Mouse (Mus musculus): Measurements from ENCODE around the gene Trpd52l3. TPM values are rescaled to one million over a fixed set of nuclear protein-coding genes. Genes with fewer than 3 reads are reported as not detected.

Gene Trpd52l3
- total and polyA plus RNA-seq, 3 experiments = not detected

GRCm38 (mm10) chr19:29961842-29962241, 41.7 kb upstream of the Trpd52l3 start:
- DNase-seq (ENCODE audit: extremely low read depth) = no peak
- no peaks in the 10 kb centered on the region for H3K27me3 ChIP-seq (replicated peaks)
- H3K4me2 ChIP-seq (ENCODE audit: insufficient read depth, low read depth, poor library complexity, severe bottlenecking) = no peak overlapping the region
- in situ Hi-C loops (cut with MboI; ENCODE audit: low pct_ligation_motif_present, low pct_unique_long_range_greater_than_20kb, low sequenced_read_pairs) (no loop called here), dilution Hi-C loops (cut with MboI; ENCODE audit: extremely low pct_ligation_motif_present, extremely low pct_unique_long_range_greater_than_20kb, low sequenced_read_pairs) (no loop called here)
- peaks cover 2% of the 10 kb centered on the region for H3K9me3 ChIP-seq (replicated peaks; ENCODE audit: low read length)
- H3K4me1 ChIP-seq (ENCODE audit: control insufficient read depth in 1 of 2, insufficient read depth in 2 of 2) = peaks cover 0 to 4% of the 10 kb centered on the region in 2 experiments; a peak in 1 of 4 replicates
- no peak for TF ChIP-seq NELFE (IDR thresholded peaks at IDR 0.05; ENCODE audit: low read depth, low read length)
- TF ChIP-seq TCF12 (IDR thresholded peaks at IDR 0.05; ENCODE audit: low read depth, low read length) = no peak
- TF ChIP-seq ZKSCAN1 (IDR thresholded peaks at IDR 0.05; ENCODE audit: borderline replicate concordance, low read depth, low read length) = no peak
- no peak for TF ChIP-seq MAX (IDR thresholded peaks at IDR 0.05; ENCODE audit: low read length)
- no peak for TF ChIP-seq CTCF (conservative IDR thresholded peaks at IDR 0.05 in 1 of 2, IDR thresholded peaks at IDR 0.05 in 1 of 2; ENCODE audit: low read depth in 2 of 2, low read length in 2 of 2)
- TF ChIP-seq USF2 (conservative IDR thresholded peaks at IDR 0.05; ENCODE audit: low read depth, low read length) = no peak
- TF ChIP-seq TBP (conservative IDR thresholded peaks at IDR 0.05; ENCODE audit: low read depth, low read length) = no peak
- no peak for TF ChIP-seq GABPA (IDR thresholded peaks at IDR 0.05; ENCODE audit: insufficient replicate concordance, low read depth, low read length)
- TF ChIP-seq POLR2A (IDR thresholded peaks at IDR 0.05; ENCODE audit: low read depth, low read length) = no peak
- no peak for TF ChIP-seq ZMIZ1 (IDR thresholded peaks at IDR 0.05; ENCODE audit: low read depth, low read length)
- no peak for TF ChIP-seq HCFC1 (IDR thresholded peaks at IDR 0.05; ENCODE audit: low read depth, low read length)
- no peak for TF ChIP-seq SIN3A (IDR thresholded peaks at IDR 0.05; ENCODE audit: low read length)
- TF ChIP-seq SMC3 (IDR thresholded peaks at IDR 0.05; ENCODE audit: low read depth, low read length) = no peak
- no peak for TF ChIP-seq CHD1 (IDR thresholded peaks at IDR 0.05; ENCODE audit: low read depth, low read length)
- TF ChIP-seq POLR2AphosphoS2 (IDR thresholded peaks at IDR 0.05; ENCODE audit: low read depth, low read length) = no peak
- no peak for TF ChIP-seq JUND (conservative IDR thresholded peaks at IDR 0.05; ENCODE audit: low read depth, low read length)
- TF ChIP-seq NRF1 (IDR thresholded peaks at IDR 0.05; ENCODE audit: low read depth, low read length) = no peak
- no peak for TF ChIP-seq MAZ (IDR thresholded peaks at IDR 0.05; ENCODE audit: low read depth, low read length)
- TF ChIP-seq RAD21 (IDR thresholded peaks at IDR 0.05; ENCODE audit: low read depth, low read length) = no peak
- TF ChIP-seq IRF4 (IDR thresholded peaks at IDR 0.05; ENCODE audit: low read depth, low read length) = no peak
- no peak overlapping the region for H3K9ac ChIP-seq (ENCODE audit: insufficient read depth, low read depth)
- H3K4me3 ChIP-seq (replicated peaks in 1 of 3; ENCODE audit: low read depth in 2 of 3, low read length in 2 of 3, poor library complexity in 1 of 3) = no peak overlapping the region
- H3K79me2 ChIP-seq (replicated peaks; ENCODE audit: control insufficient read depth, extremely low read depth, insufficient read depth, poor library complexity, severe bottlenecking) = no peaks in the 10 kb centered on the region
- H3K27ac ChIP-seq (ENCODE audit: insufficient read depth, low read depth) = no peak overlapping the region
- no peaks in the 10 kb centered on the region for H3K36me3 ChIP-seq (replicated peaks in 1 of 2; ENCODE audit: control insufficient read depth in 1 of 2, insufficient read depth in 1 of 2, low read length in 1 of 2)

DNA sequence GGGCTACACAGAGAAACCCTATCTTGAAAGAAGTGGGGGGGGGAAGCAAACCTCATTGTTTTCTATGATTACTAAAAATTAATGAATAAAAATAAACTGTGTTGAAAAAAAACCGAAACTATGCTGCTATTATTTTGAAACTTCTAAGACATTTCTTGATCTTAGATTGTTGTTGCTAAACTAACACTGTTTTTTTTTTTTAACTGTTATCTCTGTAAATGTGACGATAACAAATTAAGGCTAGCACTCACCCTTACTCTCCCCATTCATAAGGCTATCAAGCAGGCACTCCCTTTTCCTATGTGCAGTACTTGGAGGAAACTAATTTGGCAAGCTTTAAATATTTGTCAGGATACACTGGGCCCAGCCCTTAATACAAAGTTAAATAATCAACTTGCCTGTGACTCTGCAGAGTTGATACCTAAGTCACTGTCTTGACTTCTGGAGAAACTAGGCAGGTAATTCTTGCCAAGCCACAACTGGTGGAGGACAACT, 39.9 kb upstream of the Trpd52l3 start:
- Histone ChIP-seq H3K4me2 (ENCODE audit: insufficient read depth, low read depth, poor library complexity, severe bottlenecking) (no peak overlapping the region), H3K36me3 (replicated peaks in 1 of 2; ENCODE audit: control insufficient read depth in 1 of 2, insufficient read depth in 1 of 2, low read length in 1 of 2) (no peaks in the 10 kb centered on the region), H3K27ac (ENCODE audit: insufficient read depth, low read depth) (no peak overlapping the region), H3K9me3 (replicated peaks; ENCODE audit: low read length) (peaks cover 2% of the 10 kb centered on the region), H3K27me3 (replicated peaks) (no peaks in the 10 kb centered on the region), H3K9ac (ENCODE audit: insufficient read depth, low read depth) (no peak overlapping the region), H3K4me3 (replicated peaks in 1 of 3; ENCODE audit: low read depth in 2 of 3, low read length in 2 of 3, poor library complexity in 1 of 3) (no peak overlapping the region), H3K4me1 (ENCODE audit: control insufficient read depth in 1 of 2, insufficient read depth in 2 of 2) (peaks cover 0 to 4% of the 10 kb centered on the region in 2 experiments; a peak in 1 of 4 replicates), H3K79me2 (replicated peaks; ENCODE audit: control insufficient read depth, extremely low read depth, insufficient read depth, poor library complexity, severe bottlenecking) (no peaks in the 10 kb centered on the region)
- in situ Hi-C loops (cut with MboI; ENCODE audit: low pct_ligation_motif_present, low pct_unique_long_range_greater_than_20kb, low sequenced_read_pairs) (no loop called here), dilution Hi-C loops (cut with MboI; ENCODE audit: extremely low pct_ligation_motif_present, extremely low pct_unique_long_range_greater_than_20kb, low sequenced_read_pairs) (no loop called here)
- no peak for DNase-seq (ENCODE audit: extremely low read depth)
- TF ChIP-seq ZMIZ1 (IDR thresholded peaks at IDR 0.05; ENCODE audit: low read depth, low read length) (no peak), ELF1 (IDR thresholded peaks at IDR 0.05; ENCODE audit: low read depth, low read length) (no peak)
